Mouse (Mus musculus): ENCODE measurements around the gene Immp2l.

- TF ChIP-seq CTCF (IDR thresholded peaks at IDR 0.05; ENCODE audit: low read depth, low read length) (no peak), POLR2A (IDR thresholded peaks at IDR 0.05; ENCODE audit: extremely low read depth, insufficient read depth, low read length) (no peak)
Measured at GRCm38 (mm10) chr12:41314811-41315461, 291.0 kb downstream of the Immp2l start.

All from liver, adult 2 months (tissue).